Mouse (Mus musculus): ENCODE measurements around the gene Babam1.
"Not testable (repeated sequence)": the region's sequence is repeated elsewhere in the genome, so short reads cannot be mapped to it uniquely, and the experiment has no call there.

Gene Babam1

GRCm38 (mm10) chr8:71406099-71407015 is 9.7 kb downstream of the Babam1 start:
- no peak for DNase-seq (ENCODE audit: low spot score)

- DNase-seq (ENCODE audit: low spot score), result no peak
Observed at GRCm38 (mm10) chr8:71407441-71407840, 10.8 kb downstream of the Babam1 start.

GRCm38 (mm10) chr8:71408231-71408630 is 11.6 kb downstream of the Babam1 start:
- no peak for DNase-seq (ENCODE audit: low spot score)

- no peak for DNase-seq (ENCODE audit: low spot score)
Observed at GRCm38 (mm10) chr8:71411535-71412273, 15.0 kb downstream of the Babam1 start.

GRCm38 (mm10) chr8:71422121-71422520 is 25.5 kb downstream of the Babam1 start:
- no peak for DNase-seq (ENCODE audit: low spot score)

DNA sequence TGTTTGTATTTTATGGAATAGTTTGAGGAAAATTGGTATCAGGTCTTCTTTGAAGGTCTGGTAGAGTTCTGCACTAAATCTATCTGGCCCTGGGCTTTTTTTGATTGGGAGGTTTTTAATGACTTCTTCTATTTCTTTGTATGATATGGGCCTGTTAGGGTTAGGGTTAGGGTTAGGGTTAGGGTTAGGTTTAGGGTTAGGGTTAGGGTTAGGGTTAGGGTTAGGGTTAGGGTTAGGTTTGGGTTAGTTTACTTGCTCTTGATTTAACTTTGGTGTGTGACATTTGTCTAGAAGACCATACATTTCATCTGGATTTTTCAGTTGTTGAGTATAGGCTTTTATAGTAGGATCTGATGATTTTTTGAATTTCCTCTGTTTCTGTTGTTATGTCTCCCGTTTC is 36.3 kb downstream of the Babam1 start:
- DNase-seq (ENCODE audit: low spot score), result not testable (repeated sequence)

GRCm38 (mm10) chr8:71437041-71437440 is 40.4 kb downstream of the Babam1 start:
- DNase-seq (ENCODE audit: low spot score), result no peak

DNA sequence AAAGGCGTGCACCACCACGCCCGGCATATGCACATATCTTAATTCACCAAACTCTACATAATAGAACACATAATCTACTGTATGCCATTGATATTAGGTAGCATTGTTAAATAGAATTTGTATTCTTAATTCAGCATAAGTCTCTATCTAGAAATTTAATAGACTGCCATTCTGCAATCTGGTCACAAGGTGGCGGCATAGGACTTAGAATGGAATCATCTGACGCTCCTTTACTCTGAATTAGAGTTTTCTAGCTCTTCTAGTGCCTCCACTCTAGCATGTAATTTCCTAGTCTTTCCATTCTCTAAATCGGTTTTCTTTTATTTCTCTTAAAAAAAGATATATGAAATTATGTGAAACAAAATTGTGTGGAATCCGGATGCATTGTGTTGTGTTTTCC is 44.7 kb downstream of the Babam1 start:
- peak; percentile 27 for DNase-seq (ENCODE audit: low spot score)

DNA sequence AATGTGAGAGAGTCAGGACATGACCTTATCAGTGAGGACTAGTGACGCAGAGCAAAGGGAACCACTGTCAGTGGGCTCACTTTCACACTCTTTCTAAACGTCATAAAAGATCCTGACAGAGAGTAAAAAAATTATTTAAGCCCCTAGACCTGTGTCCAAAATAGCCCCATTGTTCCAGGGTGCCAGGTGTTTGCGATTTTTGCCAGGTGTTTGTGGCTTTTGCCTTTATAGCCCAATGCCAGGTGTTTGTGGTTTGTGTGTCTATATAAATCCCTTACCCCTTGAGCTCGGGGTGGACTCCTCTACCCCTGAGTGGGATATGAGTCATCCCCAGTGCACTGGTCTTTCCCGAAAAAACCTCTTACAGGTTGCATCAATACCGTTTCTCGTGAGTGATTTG is 48.4 kb downstream of the Babam1 start:
- DNase-seq (ENCODE audit: low spot score), result no peak

- no peak for DNase-seq (ENCODE audit: low spot score)
Observed at GRCm38 (mm10) chr8:71451337-71451736, 54.7 kb downstream of the Babam1 start.

GRCm38 (mm10) chr8:71451777-71452176 is 55.1 kb downstream of the Babam1 start:
- no peak for DNase-seq (ENCODE audit: low spot score)

DNA sequence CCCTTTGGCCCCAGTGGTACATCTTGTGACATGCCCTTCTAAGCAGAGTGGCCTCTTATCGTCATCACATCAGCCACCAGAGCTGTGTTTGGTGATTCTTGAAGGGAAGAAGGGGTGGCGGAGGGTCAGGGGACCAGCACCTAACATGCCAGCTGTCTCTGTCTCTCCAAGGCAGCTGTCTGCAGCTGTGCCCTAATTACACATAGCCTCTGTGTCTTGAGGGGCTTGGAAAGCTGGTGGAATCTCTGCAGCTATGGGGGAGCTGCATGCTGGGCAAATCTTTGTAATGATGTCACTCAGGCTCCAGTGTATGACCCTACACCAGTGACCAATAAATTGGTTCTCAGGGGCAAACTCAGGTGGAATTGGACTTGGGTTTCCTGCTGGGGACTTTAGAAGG is 56.0 kb downstream of the Babam1 start:
- DNase-seq (ENCODE audit: low spot score), result no peak

Measured in ovary, postnatal 10 days (tissue).